Mouse (Mus musculus) heart, postnatal 0 days (tissue): ENCODE measurements at regions not wholly inside any gene's neighbourhood (a gene's known extent, or its start where the extent isn't known, plus 50 kb on each side); places are given as distances from the start of the nearest gene placed in this dataset.

Source experiments
- ATAC-seq: fragments of 200-750 bp; cut with Nextera tagmentation; 2 replicates; pipeline ENCODE4 v1.8.0; 2017; ENCODE audit warnings: low read depth, moderate number of reproducible peaks, moderate library complexity; ENCODE audit not compliant: insufficient read depth
- DNase-seq: peaks from one replicate; pipeline ENCODE4 v3.0.0-alpha.2; 2016; ENCODE audit warnings: low spot score
- H3K27ac ChIP-seq: fragments of 300-500 bp; sonication (generic); 2 replicates; pipeline ENCODE4 v1.5.1; 2014; ENCODE audit warnings: low read depth, mild to moderate bottlenecking
- H3K27me3 ChIP-seq: fragments of 300-500 bp; sonication (generic); 2 replicates; pipeline ENCODE4 v1.6.1; 2014; ENCODE audit warnings: low read length, mixed read lengths; ENCODE audit not compliant: control insufficient read depth, insufficient read depth
- H3K36me3 ChIP-seq: fragments of 300-500 bp; sonication (generic); replicated peaks from 2 replicates; pipeline ENCODE4 v1.6.1; 2014; ENCODE audit warnings: low read length, mixed read lengths; ENCODE audit not compliant: control insufficient read depth, insufficient read depth
- H3K4me1 ChIP-seq: fragments of 300-500 bp; sonication (generic); 2 replicates; pipeline ENCODE4 v1.6.1; 2014; ENCODE audit warnings: antibody characterized with exemption; ENCODE audit not compliant: control insufficient read depth, insufficient read depth
- H3K4me2 ChIP-seq: fragments of 300-500 bp; sonication (generic); 2 replicates; pipeline ENCODE4 v1.6.1; 2014; ENCODE audit warnings: low read depth, mild to moderate bottlenecking, low read length, moderate library complexity
- H3K4me3 ChIP-seq: fragments of 300-500 bp; sonication (generic); 2 replicates; pipeline ENCODE4 v1.5.1; 2014; ENCODE audit warnings: low read depth, low read length
- H3K9ac ChIP-seq: fragments of 300-500 bp; sonication (generic); replicated peaks from 2 replicates; pipeline ENCODE4 v1.6.1; 2014; ENCODE audit warnings: low read depth, low read length, mixed read lengths
- H3K9me3 ChIP-seq: fragments of 300-500 bp; sonication (generic); replicated peaks from 2 replicates; pipeline ENCODE4 v1.6.1; 2016; ENCODE audit warnings: low read length; ENCODE audit not compliant: control insufficient read depth
- CTCF ChIP-seq: IDR thresholded peaks from 2 replicates; pipeline ENCODE4 v1.5.1; 2016; ENCODE audit warnings: antibody characterized with exemption, control low read depth, low read depth
- EP300 ChIP-seq: IDR thresholded peaks from 2 replicates; pipeline ENCODE4 v1.6.1; 2016; ENCODE audit warnings: antibody characterized with exemption, low read depth
- WGBS: fragments of 180-500 bp; shearing (Covaris S2); extraction: QIAGEN DNeasy Blood & Tissue Kit; methylation state at CpG from one replicate; pipeline ENCODE4 v1.1.7; 2014; 5-methylcytosine and 5-hydroxymethylcytosine counted together

GRCm38 (mm10) chr3:149393317-149394172 is 403.2 kb upstream of the Adgrl2 start:
- H3K4me2 ChIP-seq = no peak overlapping the region
- no peak for DNase-seq

DNA sequence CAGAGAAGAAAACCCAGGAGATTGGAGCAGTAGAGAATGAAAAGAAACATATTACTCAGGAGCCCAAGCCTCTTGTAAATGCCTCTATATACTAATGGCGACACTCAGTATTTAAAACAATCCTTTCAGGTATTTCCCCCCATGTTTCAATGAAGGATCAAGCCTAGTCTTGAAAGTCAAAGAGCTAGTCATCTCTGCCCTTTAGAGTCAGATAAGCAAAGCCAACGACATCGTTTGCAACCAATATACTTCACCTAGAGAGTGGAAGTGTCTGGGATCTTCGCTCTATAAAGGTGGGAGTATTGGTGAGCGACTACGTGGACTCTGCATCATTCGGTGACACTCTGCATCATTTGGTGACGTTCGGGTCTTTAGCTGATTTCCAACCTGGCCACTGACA is 401.8 kb upstream of the Adgrl2 start:
- no peak for ATAC-seq
- TF ChIP-seq EP300 = no peak
- no peak for TF ChIP-seq CTCF
- no peak for DNase-seq
- Histone ChIP-seq H3K4me1 (no peaks in the 10 kb centered on the region), H3K4me2 (no peak overlapping the region), H3K9me3 (no peaks in the 10 kb centered on the region), H3K36me3 (no peaks in the 10 kb centered on the region), H3K27me3 (no peaks in the 10 kb centered on the region), H3K27ac (no peak overlapping the region), H3K4me3 (no peak overlapping the region), H3K9ac (no peak overlapping the region)
- 90% methylated on average over 9 of the region's 9 CpGs for WGBS

More at GRCm38 (mm10) chr3:149393317-149394172, 403.2 kb upstream of the Adgrl2 start:
- Histone ChIP-seq H3K27ac (no peak overlapping the region), H3K36me3 (no peaks in the 10 kb centered on the region), H3K9ac (no peak overlapping the region), H3K4me1 (no peaks in the 10 kb centered on the region), H3K27me3 (no peaks in the 10 kb centered on the region), H3K4me3 (no peak overlapping the region), H3K9me3 (no peaks in the 10 kb centered on the region)
- WGBS = 65% methylated on average over 4 of the region's 4 CpGs
- no peak for TF ChIP-seq CTCF
- no peak for TF ChIP-seq EP300
- no peak for ATAC-seq

- no peak for ATAC-seq
- no peak for TF ChIP-seq EP300
- TF ChIP-seq CTCF = no peak
- Histone ChIP-seq H3K4me3 (no peak overlapping the region), H3K4me1 (peaks cover 12% of the 10 kb centered on the region), H3K27ac (no peak overlapping the region), H3K36me3 (no peaks in the 10 kb centered on the region), H3K9me3 (no peaks in the 10 kb centered on the region), H3K9ac (no peak overlapping the region), H3K4me2 (no peak overlapping the region), H3K27me3 (no peaks in the 10 kb centered on the region)
- DNase-seq = no peak
- WGBS = 29% methylated on average over 3 of the region's 3 CpGs
These were observed 397.2 kb upstream of the Adgrl2 start for GRCm38 (mm10) chr3:149387537-149387936.

DNA sequence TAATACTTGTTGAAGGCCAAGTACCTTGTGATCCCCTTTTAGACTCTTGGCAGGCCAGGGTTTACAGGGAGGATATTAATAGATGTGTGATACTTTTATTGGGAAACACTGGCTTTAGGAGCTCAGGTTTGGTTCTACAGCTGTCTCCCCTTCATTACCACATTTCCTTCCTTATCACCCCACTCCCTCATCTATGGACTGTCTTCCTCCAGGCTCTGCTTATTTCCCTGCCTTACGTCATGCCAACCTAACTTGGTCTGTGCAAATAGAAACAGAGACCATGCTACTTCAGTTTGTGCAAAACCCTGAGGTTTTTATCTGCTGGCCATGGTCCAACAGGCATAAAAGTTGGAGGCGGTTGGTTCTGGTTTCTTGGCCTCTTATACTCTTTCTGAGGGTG is 395.7 kb upstream of the Adgrl2 start:
- no peak overlapping the region for H3K4me3 ChIP-seq
- H3K27ac ChIP-seq = peak overlapping the region; percentile 34; the same call in 1 of the 2 replicates
- no peaks in the 10 kb centered on the region for H3K27me3 ChIP-seq
- no peak for ATAC-seq
- no peak for DNase-seq
- 16% methylated on average over 2 of the region's 2 CpGs for WGBS
- H3K36me3 ChIP-seq = no peaks in the 10 kb centered on the region
- TF ChIP-seq CTCF = no peak
- TF ChIP-seq EP300 = no peak
- H3K9me3 ChIP-seq = no peaks in the 10 kb centered on the region
- H3K9ac ChIP-seq = no peak overlapping the region
- no peak overlapping the region for H3K4me2 ChIP-seq
- H3K4me1 ChIP-seq = peaks cover 20% of the 10 kb centered on the region

DNA sequence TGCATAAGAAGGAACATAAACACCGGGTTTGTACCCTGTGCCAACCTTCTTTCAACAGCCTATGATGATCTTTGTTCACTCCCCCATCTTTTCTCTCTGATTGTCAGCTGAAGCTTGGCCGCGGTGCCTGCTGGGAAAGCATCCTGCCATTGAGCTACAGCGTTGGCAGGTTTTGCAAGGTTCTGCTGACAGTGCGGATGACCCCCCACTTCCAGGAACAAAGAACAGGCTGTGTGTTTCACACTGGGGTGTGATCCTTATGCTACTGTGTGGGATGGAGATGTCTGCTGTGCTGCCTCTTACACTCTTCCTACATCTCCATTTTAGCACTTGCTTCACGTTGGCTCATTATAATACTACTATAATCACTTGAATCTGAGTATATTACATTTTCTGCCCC is 395.0 kb upstream of the Adgrl2 start:
- no peak overlapping the region for H3K9ac ChIP-seq
- H3K4me3 ChIP-seq = no peak overlapping the region
- no peak for TF ChIP-seq EP300
- no peak for TF ChIP-seq CTCF
- no peak for ATAC-seq
- DNase-seq = no peak
- WGBS = 59% methylated on average over 6 of the region's 6 CpGs
- H3K9me3 ChIP-seq = no peaks in the 10 kb centered on the region
- H3K4me2 ChIP-seq = no peak overlapping the region
- no peaks in the 10 kb centered on the region for H3K27me3 ChIP-seq
- H3K27ac ChIP-seq = peak overlapping the region; percentile 34; the same call in 1 of the 2 replicates
- H3K4me1 ChIP-seq = peaks cover 20% of the 10 kb centered on the region
- H3K36me3 ChIP-seq = no peaks in the 10 kb centered on the region
